ENCODE assay signal across 9 mouse cellular contexts in genomic region chr7:117021716-117022115, GRCm38 (mm10).
DNase-seq lines count a peak whose midpoint lies in the region; ATAC-seq and TF ChIP-seq lines count a peak whose summit lies in the region.
"Had no signal": no experiment of that assay in that cellular context is flagged by ENCODE, and none has a peak within 500 bp of the region (broad histone marks: within the 10 kb centered on the region; RNA-seq: fewer than 3 reads in every experiment).

No protein-coding gene starts in this region.

- WGBS in kidney, embryonic 14.5 days = 46% methylated on average over 4 of the region's 4 CpGs
- WGBS in limb, embryonic 14.5 days = 54% methylated on average over 4 of the region's 4 CpGs

- TF ChIP-seq EP300 in MEL (IDR thresholded peaks at IDR 0.05; ENCODE audit: low read depth in 1 of 2, low read length in 2 of 2) = no peak

- TF ChIP-seq CTCF in MEL (IDR thresholded peaks at IDR 0.05 in 2 of 3, conservative IDR thresholded peaks at IDR 0.05 in 1 of 3; ENCODE audit: control insufficient read depth in 1 of 3, insufficient read depth in 1 of 3, low read depth in 2 of 3, low read length in 3 of 3, poor library complexity in 1 of 3, severe bottlenecking in 1 of 3) = no peak

- H3K4me1 ChIP-seq in kidney, embryonic 14.5 days (ENCODE audit: control insufficient read depth, insufficient read depth, low read length) = no peaks in the 10 kb centered on the region
- no peaks in the 10 kb centered on the region for H3K4me1 ChIP-seq in MEL (ENCODE audit: control insufficient read depth in 1 of 2, insufficient read depth in 2 of 2, low read length in 2 of 2)
- H3K4me1 ChIP-seq in limb, embryonic 14.5 days (ENCODE audit: control insufficient read depth, insufficient read depth, low read length) = no peaks in the 10 kb centered on the region

- no peak for ATAC-seq in kidney, embryonic 14.5 days (ENCODE audit: low FRiP score, low TSS enrichment)
- ATAC-seq in limb, embryonic 14.5 days (ENCODE audit: low FRiP score, low read depth) = no peak

- H3K79me2 ChIP-seq in MEL (ENCODE audit: control insufficient read depth, insufficient read depth, low read length, poor library complexity) = no peaks in the 10 kb centered on the region

- H3K4me3 ChIP-seq in kidney, embryonic 14.5 days (ENCODE audit: low read length) = no peak overlapping the region
- H3K4me3 ChIP-seq in MEL (ENCODE audit: control insufficient read depth in 1 of 2, insufficient read depth in 1 of 2, low read depth in 2 of 2, low read length in 2 of 2) = no peak overlapping the region
- no peak overlapping the region for H3K4me3 ChIP-seq in limb, embryonic 14.5 days (replicated peaks; ENCODE audit: low read length)

- no peak overlapping the region for H3K4me2 ChIP-seq in kidney, embryonic 14.5 days (replicated peaks; ENCODE audit: low read depth, low read length)
- H3K4me2 ChIP-seq in limb, embryonic 14.5 days (replicated peaks; ENCODE audit: low read depth, low read length, severe bottlenecking) = no peak overlapping the region

- no peak for TF ChIP-seq POLR2A in MEL (IDR thresholded peaks at IDR 0.05; ENCODE audit: control insufficient read depth in 1 of 2, insufficient read depth in 1 of 2, low read depth in 1 of 2, low read length in 2 of 2, poor library complexity in 1 of 2)
- no peak for TF ChIP-seq POLR2A in limb, embryonic 14.5 days (IDR thresholded peaks at IDR 0.05; ENCODE audit: borderline replicate concordance, extremely low read depth, insufficient read depth, insufficient read length)

- TF ChIP-seq RAD21 in MEL (IDR thresholded peaks at IDR 0.05; ENCODE audit: low read depth, low read length) = no peak

- H3K27ac ChIP-seq in kidney, embryonic 14.5 days (ENCODE audit: low read depth, low read length) = no peak overlapping the region
- H3K27ac ChIP-seq in MEL (ENCODE audit: control insufficient read depth, low read depth, low read length) = no peak overlapping the region
- H3K27ac ChIP-seq in limb, embryonic 14.5 days (replicated peaks; ENCODE audit: low read depth, low read length) = no peak overlapping the region

- no peaks in the 10 kb centered on the region for H3K9me3 ChIP-seq in kidney, embryonic 14.5 days (ENCODE audit: control insufficient read depth, low read length)
- no peaks in the 10 kb centered on the region for H3K9me3 ChIP-seq in MEL (replicated peaks; ENCODE audit: insufficient read depth, low read length)
- no peaks in the 10 kb centered on the region for H3K9me3 ChIP-seq in limb, embryonic 14.5 days (ENCODE audit: control insufficient read depth, low read length)

- DNase-seq in kidney, adult 8-10 months = peak; percentile 1 to 25
- peak; percentile 49 for DNase-seq in MEL (ENCODE audit: low read depth, low spot score)
- peak; percentile 52 to 56 for DNase-seq in adrenal gland, postnatal 36 days
- peak; percentile 89 for DNase-seq in limb, embryonic 14.5 days (ENCODE audit: low spot score)
- no peak for DNase-seq in right cerebral cortex, postnatal 10 days (ENCODE audit: low spot score in 2 of 2)
- no peak for DNase-seq in spleen, postnatal 4 days (ENCODE audit: low spot score in 2 of 2)
- DNase-seq in natural killer cell, adult 2 months (ENCODE audit: low spot score in 2 of 2) = no peak
- DNase-seq: left cerebral cortex, postnatal 4 days had no signal

- no peak overlapping the region for H3K9ac ChIP-seq in kidney, embryonic 14.5 days (ENCODE audit: low read depth, low read length)
- no peak overlapping the region for H3K9ac ChIP-seq in MEL (ENCODE audit: control insufficient read depth, low read depth, low read length, poor library complexity, severe bottlenecking)
- no peak overlapping the region for H3K9ac ChIP-seq in limb, embryonic 14.5 days (ENCODE audit: low read depth, low read length, severe bottlenecking)

- H3K27me3 ChIP-seq in kidney, embryonic 14.5 days (ENCODE audit: control insufficient read depth, insufficient read depth, low read length) = no peaks in the 10 kb centered on the region
- H3K27me3 ChIP-seq in MEL (ENCODE audit: control insufficient read depth in 1 of 2, insufficient read depth in 2 of 2, low read length in 2 of 2) = no peaks in the 10 kb centered on the region
- no peaks in the 10 kb centered on the region for H3K27me3 ChIP-seq in limb, embryonic 14.5 days (ENCODE audit: control insufficient read depth, insufficient read depth, low read length)

- no peaks in the 10 kb centered on the region for H3K36me3 ChIP-seq in kidney, embryonic 14.5 days (ENCODE audit: control insufficient read depth, insufficient read depth, low read length)
- no peaks in the 10 kb centered on the region for H3K36me3 ChIP-seq in MEL (ENCODE audit: control insufficient read depth in 1 of 2, insufficient read depth in 2 of 2, low read length in 2 of 2)
- no peaks in the 10 kb centered on the region for H3K36me3 ChIP-seq in limb, embryonic 14.5 days (ENCODE audit: control insufficient read depth, insufficient read depth, low read length)

TF ChIP-seq in MEL, 35 proteins besides CTCF, POLR2A, EP300 and RAD21:
- TF ChIP-seq NRF1 (IDR thresholded peaks at IDR 0.05; ENCODE audit: insufficient read depth, low read depth, low read length, poor library complexity, severe bottlenecking) (no peak), USF1 (IDR thresholded peaks at IDR 0.05; ENCODE audit: low read depth, low read length) (no peak), POLR2AphosphoS5 (IDR thresholded peaks at IDR 0.05; ENCODE audit: borderline replicate concordance, low read depth, low read length) (no peak), E2F4 (IDR thresholded peaks at IDR 0.05; ENCODE audit: borderline replicate concordance, low read depth, low read length) (no peak), NELFE (IDR thresholded peaks at IDR 0.05; ENCODE audit: low read depth, low read length) (no peak), UBTF (IDR thresholded peaks at IDR 0.05; ENCODE audit: borderline replicate concordance, insufficient read depth, low read depth, low read length) (no peak), ZNF384 (IDR thresholded peaks at IDR 0.05; ENCODE audit: low read depth, low read length) (no peak), ELF1 (IDR thresholded peaks at IDR 0.05; ENCODE audit: low read depth, low read length) (no peak), SMC3 (IDR thresholded peaks at IDR 0.05; ENCODE audit: low read depth, low read length) (no peak), CHD2 (IDR thresholded peaks at IDR 0.05; ENCODE audit: low read length) (no peak), USF2 (IDR thresholded peaks at IDR 0.05; ENCODE audit: borderline replicate concordance in 1 of 2, insufficient read depth in 1 of 2, low read depth in 1 of 2, low read length in 2 of 2) (no peak), ZKSCAN1 (IDR thresholded peaks at IDR 0.05; ENCODE audit: low read depth, low read length) (no peak), MEF2A (IDR thresholded peaks at IDR 0.05; ENCODE audit: extremely low read depth, insufficient replicate concordance, low read depth, low read length, poor library complexity, severe bottlenecking) (no peak), MYC (IDR thresholded peaks at IDR 0.05; ENCODE audit: low read depth, low read length) (no peak), ZMIZ1 (IDR thresholded peaks at IDR 0.05; ENCODE audit: low read depth, low read length) (no peak), MAZ (IDR thresholded peaks at IDR 0.05; ENCODE audit: low read depth, low read length) (no peak), RCOR1 (IDR thresholded peaks at IDR 0.05; ENCODE audit: low read depth, low read length) (no peak)

Comparison
In these comparisons a context has a peak if more than half of its experiments do, and no peak if none do; other contexts are left out.
1. DNase-seq: peak in kidney, adult 8-10 months (2 of 2), MEL (single experiment), adrenal gland, postnatal 36 days (2 of 2) and limb, embryonic 14.5 days (single experiment); none in right cerebral cortex, postnatal 10 days (0 of 2), spleen, postnatal 4 days (0 of 2) and natural killer cell, adult 2 months (0 of 2).